Mouse (Mus musculus) T-helper 1 cell (primary cell): ENCODE measurements around the gene Gstp1.
"Not testable (repeated sequence)": the region's sequence is repeated elsewhere in the genome, so short reads cannot be mapped to it uniquely, and the experiment has no call there.

ENCODE experiments used
- in situ Hi-C: fragments of 300-600 bp; cut with MboI, MseI; formaldehyde crosslinking; loops from one replicate; pipeline ENCODE4 v1.15.1; 2025; ENCODE audit warnings: high pct_unique_total_duplicates

The Gstp1 gene

GRCm38 (mm10) chr19:4037788-4038232 is at the start of gene Gstp1:
Gstp1 (minus strand) TSS chr19:4037985.
- in situ Hi-C loops = no loop called here

GRCm38 (mm10) chr19:4087090-4087489 is 49.3 kb upstream of the Gstp1 start:
- in situ Hi-C loops = loop anchor here (5.0 kb wide), 1 partner anchor 70 kb away; no protein-coding TSS in a partner anchor

- in situ Hi-C loops = loop anchor here (5.0 kb wide), 1 partner anchor 69 kb away; no protein-coding TSS in a partner anchor
Measured at GRCm38 (mm10) chr19:4086156-4086555, 48.4 kb upstream of the Gstp1 start.

- in situ Hi-C loops = loop anchor here (5.0 kb wide), 1 partner anchor 68 kb away; no protein-coding TSS in a partner anchor
Measured at GRCm38 (mm10) chr19:4084984-4085383, 47.2 kb upstream of the Gstp1 start.

GRCm38 (mm10) chr19:4083826-4084225 is 46.0 kb upstream of the Gstp1 start:
- in situ Hi-C loops = no loop called here

GRCm38 (mm10) chr19:4083316-4083715 is 45.5 kb upstream of the Gstp1 start:
- in situ Hi-C loops = no loop called here

GRCm38 (mm10) chr19:4082219-4082965 is 44.6 kb upstream of the Gstp1 start:
- in situ Hi-C loops = no loop called here

GRCm38 (mm10) chr19:4081394-4081793 is 43.6 kb upstream of the Gstp1 start, which contains the start of gene Cabp2:
Cabp2 (plus strand) TSS chr19:4081578.
- in situ Hi-C loops = no loop called here

- in situ Hi-C loops = no loop called here
Measured at GRCm38 (mm10) chr19:4080511-4081009, 42.8 kb upstream of the Gstp1 start.

GRCm38 (mm10) chr19:4079594-4079993 is 41.8 kb upstream of the Gstp1 start:
- in situ Hi-C loops = no loop called here

- in situ Hi-C loops = no loop called here
Measured at GRCm38 (mm10) chr19:4075531-4075930, 37.7 kb upstream of the Gstp1 start.

GRCm38 (mm10) chr19:4072706-4073424 is 35.1 kb upstream of the Gstp1 start:
- in situ Hi-C loops = no loop called here

GRCm38 (mm10) chr19:4071406-4071805 is 33.6 kb upstream of the Gstp1 start:
- in situ Hi-C loops = no loop called here

GRCm38 (mm10) chr19:4070756-4071155 is 33.0 kb upstream of the Gstp1 start:
- in situ Hi-C loops = no loop called here

- in situ Hi-C loops = no loop called here
Measured at GRCm38 (mm10) chr19:4070311-4070710, 32.5 kb upstream of the Gstp1 start.

- in situ Hi-C loops = no loop called here
Measured at GRCm38 (mm10) chr19:4068717-4069410, 31.1 kb upstream of the Gstp1 start.

GRCm38 (mm10) chr19:4068242-4068641 is 30.5 kb upstream of the Gstp1 start:
- in situ Hi-C loops = not testable (repeated sequence)

GRCm38 (mm10) chr19:4066877-4067276 is 29.1 kb upstream of the Gstp1 start:
- in situ Hi-C loops = no loop called here

- in situ Hi-C loops = no loop called here
Measured at GRCm38 (mm10) chr19:4066280-4066679, 28.5 kb upstream of the Gstp1 start.

- in situ Hi-C loops = not testable (repeated sequence)
Measured at GRCm38 (mm10) chr19:4064501-4064900, 26.7 kb upstream of the Gstp1 start.

GRCm38 (mm10) chr19:4063357-4063756 is 25.6 kb upstream of the Gstp1 start:
- in situ Hi-C loops = not testable (repeated sequence)
